Mouse (Mus musculus) MEL (cell line): Measurements from ENCODE around the gene Slc16a11.

Experiments
- CHD2 ChIP-seq: IDR thresholded peaks from 2 replicates; pipeline ENCODE4 v1.6.1; 2011; ENCODE audit warnings: low read length, improper control_type of control experiment
- CTCF ChIP-seq, 3 experiments: IDR thresholded peaks in 2 of 3; conservative IDR thresholded peaks in 1 of 3; 2 replicates each; pipeline ENCODE4 v1.5.1; 2011 to 2012; ENCODE audit warnings: low read length in 3 of 3, low read depth in 2 of 3, mild to moderate bottlenecking in 2 of 3, improper control_type of control experiment in 1 of 3, inconsistent platforms in 1 of 3, mixed read lengths in 1 of 3, moderate library complexity in 1 of 3; ENCODE audit not compliant: control insufficient read depth in 1 of 3, insufficient read depth in 1 of 3, poor library complexity in 1 of 3, severe bottlenecking in 1 of 3
- ELF1 ChIP-seq: IDR thresholded peaks from 2 replicates; pipeline ENCODE4 v1.6.1; 2014; ENCODE audit warnings: low read depth, mild to moderate bottlenecking, inconsistent platforms, low read length, improper control_type of control experiment, moderate library complexity
- EP300 ChIP-seq, 2 experiments: IDR thresholded peaks; 2 replicates each; pipeline ENCODE4 v1.6.1; 2011; ENCODE audit warnings: improper control_type of control experiment in 2 of 2, low read length in 2 of 2, low read depth in 1 of 2, mild to moderate bottlenecking in 1 of 2
- GATA1 ChIP-seq: IDR thresholded peaks from 2 replicates; pipeline ENCODE4 v1.6.1; 2011; ENCODE audit warnings: low read depth, low read length, improper control_type of control experiment
- HCFC1 ChIP-seq: IDR thresholded peaks from 2 replicates; pipeline ENCODE4 v1.6.1; 2012; ENCODE audit warnings: low read depth, mild to moderate bottlenecking, inconsistent platforms, low read length, improper control_type of control experiment, moderate library complexity
- KAT2A ChIP-seq: conservative IDR thresholded peaks from 2 replicates; pipeline ENCODE4 v1.6.1; 2012; ENCODE audit warnings: low read depth, low read length, improper control_type of control experiment, inconsistent platforms
- MAFK ChIP-seq: IDR thresholded peaks from 2 replicates; pipeline ENCODE4 v1.6.1; 2011; ENCODE audit warnings: low read depth, mild to moderate bottlenecking, low read length, improper control_type of control experiment, borderline replicate concordance
- MAX ChIP-seq: IDR thresholded peaks from 2 replicates; pipeline ENCODE4 v1.6.1; 2011; ENCODE audit warnings: low read length, improper control_type of control experiment
- MEF2A ChIP-seq: IDR thresholded peaks from 2 replicates; pipeline ENCODE4 v1.6.1; 2014; ENCODE audit warnings: low read depth, mild to moderate bottlenecking, inconsistent platforms, low read length, improper control_type of control experiment; ENCODE audit not compliant: poor library complexity, insufficient replicate concordance, severe bottlenecking; ENCODE audit errors: extremely low read depth
- NELFE ChIP-seq: IDR thresholded peaks from 2 replicates; pipeline ENCODE4 v1.6.1; 2011; ENCODE audit warnings: low read depth, low read length, improper control_type of control experiment
- POLR2A ChIP-seq, 2 experiments: IDR thresholded peaks; 2 replicates each; pipeline ENCODE4 v1.6.1; 2011 to 2012; ENCODE audit warnings: low read length in 2 of 2, mild to moderate bottlenecking in 2 of 2, control low read depth in 1 of 2, improper control_type of control experiment in 1 of 2, low read depth in 1 of 2, moderate library complexity in 1 of 2; ENCODE audit not compliant: control insufficient read depth in 1 of 2, insufficient read depth in 1 of 2, poor library complexity in 1 of 2
- TAL1 ChIP-seq: IDR thresholded peaks from 2 replicates; pipeline ENCODE4 v1.6.1; 2012; ENCODE audit warnings: mild to moderate bottlenecking, inconsistent platforms, low read length, moderate library complexity, mixed read lengths
- ZC3H11A ChIP-seq: IDR thresholded peaks from 2 replicates; pipeline ENCODE4 v1.6.1; 2012; ENCODE audit warnings: low read depth, mild to moderate bottlenecking, inconsistent platforms, low read length, improper control_type of control experiment

GRCm38 (mm10) chr11:70254931-70255531 is 42.5 kb downstream of the Slc16a11 start, which contains the start of gene Alox12:
- TF ChIP-seq CTCF (IDR thresholded peaks at IDR 0.05 in 2 of 3, conservative IDR thresholded peaks at IDR 0.05 in 1 of 3; ENCODE audit: control insufficient read depth in 1 of 3, insufficient read depth in 1 of 3, low read depth in 2 of 3, low read length in 3 of 3, poor library complexity in 1 of 3, severe bottlenecking in 1 of 3): 0 out of 6 replicates have a peak, but pooled peaks of 1 of the 3 experiments have one; percentile 4
- TF ChIP-seq MEF2A: no peak
- TF ChIP-seq POLR2A (IDR thresholded peaks at IDR 0.05; ENCODE audit: control insufficient read depth in 1 of 2, insufficient read depth in 1 of 2, low read depth in 1 of 2, low read length in 2 of 2, poor library complexity in 1 of 2): no peak
- no peak for TF ChIP-seq EP300 (IDR thresholded peaks at IDR 0.05; ENCODE audit: low read depth in 1 of 2, low read length in 2 of 2)
- TF ChIP-seq HCFC1: no peak
- no peak for TF ChIP-seq MAX
- no peak for TF ChIP-seq KAT2A
- no peak for TF ChIP-seq NELFE
- TF ChIP-seq MAFK: no peak
- TF ChIP-seq ELF1: no peak
- TF ChIP-seq TAL1: no peak
- TF ChIP-seq ZC3H11A: no peak
- TF ChIP-seq CHD2: no peak
- TF ChIP-seq GATA1: no peak
